In genomic region chr15:78596914-78597313, GRCm38 (mm10) we compare ENCODE assay signal across 9 mouse cellular contexts. TPM values are rescaled to one million over a fixed set of nuclear protein-coding genes. Genes with fewer than 3 reads are reported as not detected.
DNase-seq lines count a peak whose midpoint lies in the region; ATAC-seq and TF ChIP-seq lines count a peak whose summit lies in the region.
"Had no signal": no experiment of that assay in that cellular context is flagged by ENCODE, and none has a peak within 500 bp of the region (broad histone marks: within the 10 kb centered on the region; RNA-seq: fewer than 3 reads in every experiment).

Gene Cyth4 (plus strand): TSS chr15:78597047.

- peaks cover 10% of the 10 kb centered on the region for H3K79me2 ChIP-seq in CH12.LX (replicated peaks; ENCODE audit: control insufficient read depth, extremely low read depth, insufficient read depth, poor library complexity, severe bottlenecking)

- no peaks in the 10 kb centered on the region for H3K27me3 ChIP-seq in CH12.LX (replicated peaks)
- no peaks in the 10 kb centered on the region for H3K27me3 ChIP-seq in heart, embryonic 13.5 days (replicated peaks)
- H3K27me3 ChIP-seq in forebrain, embryonic 13.5 days, result no peaks in the 10 kb centered on the region

- TF ChIP-seq EP300 in CH12.LX (IDR thresholded peaks at IDR 0.05; ENCODE audit: low read length), result 0 out of 2 replicates have a peak, but pooled peaks have one; percentile 21

- peaks cover 15 to 32% of the 10 kb centered on the region in 2 experiments for H3K36me3 ChIP-seq in CH12.LX (replicated peaks in 1 of 2; ENCODE audit: control insufficient read depth in 1 of 2, insufficient read depth in 1 of 2, low read length in 1 of 2)
- H3K36me3 ChIP-seq in heart, embryonic 13.5 days, result no peaks in the 10 kb centered on the region
- no peaks in the 10 kb centered on the region for H3K36me3 ChIP-seq in forebrain, embryonic 13.5 days (ENCODE audit: poor library complexity, severe bottlenecking)

- 74% methylated on average over 7 of the region's 7 CpGs for WGBS in heart, embryonic 13.5 days
- WGBS in forebrain, embryonic 13.5 days, result 79% methylated on average over 7 of the region's 7 CpGs

- dilution Hi-C loops in CH12.LX (cut with MboI; ENCODE audit: extremely low pct_ligation_motif_present, extremely low pct_unique_long_range_greater_than_20kb, low sequenced_read_pairs), result no loop called here

- TF ChIP-seq POLR2A in CH12.LX (IDR thresholded peaks at IDR 0.05; ENCODE audit: low read depth, low read length), result peak; percentile 76

- H3K27ac ChIP-seq in CH12.LX (ENCODE audit: insufficient read depth, low read depth), result peak within 1 kb of the TSS; percentile 74
- H3K27ac ChIP-seq in heart, embryonic 13.5 days (replicated peaks), result peak within 1 kb of the TSS; percentile 39
- no peak within 1 kb of the TSS; the same call in 1 of the 2 replicates for H3K27ac ChIP-seq in forebrain, embryonic 13.5 days

- peak; percentile 80 to 83 for DNase-seq in B cell, adult 2 months
- DNase-seq in CH12.LX (ENCODE audit: extremely low read depth), result peak; percentile 77
- DNase-seq in layer of hippocampus, postnatal 14 days (ENCODE audit: low spot score in 2 of 2), result peak in 1 of 2 experiments; percentile 28
- DNase-seq in lung, postnatal 4 days, result peak; percentile 81 to 83
- peak; percentile 71 for DNase-seq in thymus, postnatal 0 days (ENCODE audit: low spot score)
- no peak for DNase-seq in ovary, adult 18-20 months (ENCODE audit: low spot score)

- H3K4me2 ChIP-seq in CH12.LX (ENCODE audit: insufficient read depth, low read depth, poor library complexity, severe bottlenecking), result peak within 1 kb of the TSS; percentile 74
- H3K4me2 ChIP-seq in heart, embryonic 13.5 days, result no peak within 1 kb of the TSS
- H3K4me2 ChIP-seq in forebrain, embryonic 13.5 days, result no peak within 1 kb of the TSS

- H3K4me3 ChIP-seq in CH12.LX (replicated peaks in 1 of 3; ENCODE audit: low read depth in 2 of 3, low read length in 2 of 3, poor library complexity in 1 of 3), result peak within 1 kb of the TSS; percentile 70 to 86 (median 72)
- no peak within 1 kb of the TSS for H3K4me3 ChIP-seq in heart, embryonic 13.5 days
- no peak within 1 kb of the TSS for H3K4me3 ChIP-seq in forebrain, embryonic 13.5 days
- H3K4me3 ChIP-seq: myocyte had no signal

- ATAC-seq in heart, embryonic 13.5 days (ENCODE audit: extremely low read depth, insufficient number of reproducible peaks, low FRiP score, low TSS enrichment), result no peak
- no peak for ATAC-seq in forebrain, embryonic 13.5 days

- TF ChIP-seq CTCF in CH12.LX (conservative IDR thresholded peaks at IDR 0.05 in 1 of 2, IDR thresholded peaks at IDR 0.05 in 1 of 2; ENCODE audit: low read depth in 2 of 2, low read length in 2 of 2), result no peak

- H3K9me3 ChIP-seq in CH12.LX (replicated peaks; ENCODE audit: low read length), result peaks cover 9% of the 10 kb centered on the region
- H3K9me3 ChIP-seq in heart, embryonic 13.5 days, result no peaks in the 10 kb centered on the region
- no peaks in the 10 kb centered on the region for H3K9me3 ChIP-seq in forebrain, embryonic 13.5 days (replicated peaks)

- H3K9ac ChIP-seq in CH12.LX (ENCODE audit: insufficient read depth, low read depth), result peak within 1 kb of the TSS; percentile 70
- H3K9ac ChIP-seq in heart, embryonic 13.5 days, result no peak within 1 kb of the TSS
- no peak within 1 kb of the TSS for H3K9ac ChIP-seq in forebrain, embryonic 13.5 days

- no peak for TF ChIP-seq RAD21 in CH12.LX (IDR thresholded peaks at IDR 0.05; ENCODE audit: low read depth, low read length)

- peaks cover 37 to 80% of the 10 kb centered on the region in 2 experiments for H3K4me1 ChIP-seq in CH12.LX (ENCODE audit: control insufficient read depth in 1 of 2, insufficient read depth in 2 of 2)
- H3K4me1 ChIP-seq in heart, embryonic 13.5 days, result peaks cover 5% of the 10 kb centered on the region; the same call in 1 of the 2 replicates
- H3K4me1 ChIP-seq in forebrain, embryonic 13.5 days, result no peaks in the 10 kb centered on the region

- in situ Hi-C loops in CH12.LX (cut with MboI; ENCODE audit: low pct_ligation_motif_present, low pct_unique_long_range_greater_than_20kb, low sequenced_read_pairs), result no loop called here

TF ChIP-seq in CH12.LX, 34 proteins besides CTCF, POLR2A, EP300 and RAD21:
- TF ChIP-seq HCFC1 (IDR thresholded peaks at IDR 0.05; ENCODE audit: low read depth, low read length) (no peak), ETS1 (conservative IDR thresholded peaks at IDR 0.05; ENCODE audit: low read depth, low read length) (peak; percentile 70), ZMIZ1 (IDR thresholded peaks at IDR 0.05; ENCODE audit: low read depth, low read length) (peak; percentile 78), MAFK (IDR thresholded peaks at IDR 0.05; ENCODE audit: insufficient replicate concordance, low read length) (no peak), RCOR1 (conservative IDR thresholded peaks at IDR 0.05; ENCODE audit: low read depth, low read length) (no peak), KAT2A (IDR thresholded peaks at IDR 0.05; ENCODE audit: insufficient replicate concordance, low read length) (0 out of 2 replicates have a peak, but pooled peaks have one; percentile 27), JUND (conservative IDR thresholded peaks at IDR 0.05; ENCODE audit: low read depth, low read length) (no peak), SIN3A (IDR thresholded peaks at IDR 0.05; ENCODE audit: low read length) (peak; percentile 76), NRF1 (IDR thresholded peaks at IDR 0.05; ENCODE audit: low read depth, low read length) (peak; percentile 88), MAZ (IDR thresholded peaks at IDR 0.05; ENCODE audit: low read depth, low read length) (no peak; the same call in 1 of the 2 replicates), CHD2 (IDR thresholded peaks at IDR 0.05; ENCODE audit: low read length) (no peak; the same call in 1 of the 2 replicates), MAX (IDR thresholded peaks at IDR 0.05; ENCODE audit: low read length) (no peak; the same call in 1 of the 2 replicates), MEF2A (IDR thresholded peaks at IDR 0.05; ENCODE audit: borderline replicate concordance, low read depth, low read length) (peak; percentile 21; the same call in 1 of the 2 replicates), GABPA (IDR thresholded peaks at IDR 0.05; ENCODE audit: insufficient replicate concordance, low read depth, low read length) (no peak), POLR2AphosphoS2 (IDR thresholded peaks at IDR 0.05; ENCODE audit: low read depth, low read length) (no peak), USF1 (IDR thresholded peaks at IDR 0.05; ENCODE audit: low read depth, low read length) (no peak), SMC3 (IDR thresholded peaks at IDR 0.05; ENCODE audit: low read depth, low read length) (no peak), MYC (IDR thresholded peaks at IDR 0.05; ENCODE audit: low read depth, low read length) (no peak), BHLHE40 (IDR thresholded peaks at IDR 0.05; ENCODE audit: low read depth, low read length) (0 out of 2 replicates have a peak, but pooled peaks have one; percentile 35), TCF12 (IDR thresholded peaks at IDR 0.05; ENCODE audit: low read depth, low read length) (peak; percentile 77), E2F4 (IDR thresholded peaks at IDR 0.05; ENCODE audit: insufficient replicate concordance, low read depth, low read length) (no peak), TBP (conservative IDR thresholded peaks at IDR 0.05; ENCODE audit: low read depth, low read length) (peak; percentile 60; the same call in 1 of the 2 replicates), ZC3H11A (IDR thresholded peaks at IDR 0.05; ENCODE audit: low read depth, low read length) (no peak), IRF4 (IDR thresholded peaks at IDR 0.05; ENCODE audit: low read depth, low read length) (peak; percentile 42; the same call in 1 of the 2 replicates), NELFE (IDR thresholded peaks at IDR 0.05; ENCODE audit: low read depth, low read length) (peak; percentile 73), UBTF (IDR thresholded peaks at IDR 0.05; ENCODE audit: low read depth, low read length) (0 out of 2 replicates have a peak, but pooled peaks have one; percentile 61), CHD1 (IDR thresholded peaks at IDR 0.05; ENCODE audit: low read depth, low read length) (no peak; the same call in 1 of the 2 replicates), ZNF384 (IDR thresholded peaks at IDR 0.05; ENCODE audit: low read depth, low read length) (no peak), PAX5 (IDR thresholded peaks at IDR 0.05; ENCODE audit: low read length) (no peak), MXI1 (IDR thresholded peaks at IDR 0.05; ENCODE audit: low read depth, low read length) (peak; percentile 62; the same call in 1 of the 2 replicates), JUN (IDR thresholded peaks at IDR 0.05; ENCODE audit: insufficient read depth, low read depth, low read length) (no peak), ELF1 (IDR thresholded peaks at IDR 0.05; ENCODE audit: low read depth, low read length) (peak; percentile 86), USF2 (conservative IDR thresholded peaks at IDR 0.05; ENCODE audit: low read depth, low read length) (no peak), ZKSCAN1 (IDR thresholded peaks at IDR 0.05; ENCODE audit: borderline replicate concordance, low read depth, low read length) (no peak)

RNA-seq across cellular contexts. Expression of gene Cyth4, which starts in this region (rescaled TPM):
- total RNA-seq in CH12.LX (2012; rRNA removed) (42.2 and 51.9 TPM in 2 replicates), CH12.LX (2014; rRNA removed) (38.6 and 39.2 TPM in 2 replicates)
- polyA plus RNA-seq in CH12.LX (2012; ENCODE audit: insufficient read length, low read depth), result 75.3 and 80.5 TPM in 2 replicates
- polyA plus RNA-seq in heart, embryonic 13.5 days (2015; fragmentation: Nextera tagmentation; extraction: Ambion mirVana), result 5.0 and 5.2 TPM in 2 replicates
- total RNA-seq in layer of hippocampus, postnatal 14 days (2021), result 10 to 100 TPM; 16.9 to 18.0 TPM
- polyA plus RNA-seq in thymus, postnatal 0 days (2015; fragmentation: Nextera tagmentation; extraction: Ambion mirVana), result 23.0 and 23.7 TPM in 2 replicates
- 3.1 and 3.4 TPM in 2 replicates for polyA plus RNA-seq in forebrain, embryonic 13.5 days (2015; fragmentation: Nextera tagmentation; extraction: Ambion mirVana)

Comparison
In these comparisons a context has a peak if more than half of its experiments do, and no peak if none do; other contexts are left out.
1. H3K4me3 ChIP-seq: peak in CH12.LX (3 of 3); none in heart, embryonic 13.5 days (single experiment) and forebrain, embryonic 13.5 days (single experiment).